Mouse (Mus musculus) embryonic facial prominence, embryonic 11.5 days (tissue): ENCODE results near the gene Ica1. TPM values are rescaled to one million over a fixed set of nuclear protein-coding genes. Genes with fewer than 3 reads are reported as not detected.

Source experiments
- ATAC-seq: fragments of 200-750 bp; cut with Nextera tagmentation; replicated peaks from 2 replicates; pipeline ENCODE4 v1.8.0; 2017; ENCODE audit warnings: low read depth; ENCODE audit not compliant: insufficient number of reproducible peaks, low FRiP score, low TSS enrichment
- DNase-seq: peaks from one replicate; pipeline ENCODE4 v3.0.0-alpha.2; 2015; ENCODE audit warnings: low spot score
- H3K27ac ChIP-seq: fragments of 300-500 bp; sonication (generic); replicated peaks from 2 replicates; pipeline ENCODE4 v1.5.1; 2014; ENCODE audit warnings: mild to moderate bottlenecking, low read depth, low read length, control low read depth
- H3K27me3 ChIP-seq: fragments of 300-500 bp; sonication (generic); 2 replicates; pipeline ENCODE4 v1.6.1; 2014; ENCODE audit warnings: mild to moderate bottlenecking, low read length, moderate library complexity, mixed read lengths; ENCODE audit not compliant: control insufficient read depth, insufficient read depth
- H3K36me3 ChIP-seq: fragments of 300-500 bp; sonication (generic); replicated peaks from 2 replicates; pipeline ENCODE4 v1.6.1; 2014; ENCODE audit warnings: low read depth, mild to moderate bottlenecking, low read length, moderate library complexity, mixed read lengths; ENCODE audit not compliant: control insufficient read depth, insufficient read depth
- H3K4me1 ChIP-seq: fragments of 300-500 bp; sonication (generic); 2 replicates; pipeline ENCODE4 v1.6.1; 2014; ENCODE audit warnings: low read length, mixed read lengths; ENCODE audit not compliant: control insufficient read depth, insufficient read depth
- H3K4me2 ChIP-seq: fragments of 300-500 bp; sonication (generic); 2 replicates; pipeline ENCODE4 v1.6.1; 2014; ENCODE audit warnings: low read depth, mild to moderate bottlenecking, control low read depth, low read length, moderate library complexity
- H3K4me3 ChIP-seq: fragments of 300-500 bp; sonication (generic); 2 replicates; pipeline ENCODE4 v1.5.1; 2014; ENCODE audit warnings: low read depth, low read length, control low read depth
- H3K9ac ChIP-seq: fragments of 300-500 bp; sonication (generic); replicated peaks from 2 replicates; pipeline ENCODE4 v1.6.1; 2014; ENCODE audit warnings: mild to moderate bottlenecking, control low read depth, low read length
- H3K9me3 ChIP-seq: fragments of 300-500 bp; sonication (generic); replicated peaks from 2 replicates; pipeline ENCODE4 v1.6.1; 2016; ENCODE audit warnings: mild to moderate bottlenecking, low read length, inconsistent platforms, mixed read lengths; ENCODE audit not compliant: control insufficient read depth
- WGBS: fragments of 180-500 bp; shearing (Covaris S2); extraction: QIAGEN DNeasy Blood & Tissue Kit; methylation state at CpG from one replicate; pipeline ENCODE4 v1.1.7; 2014; 5-methylcytosine and 5-hydroxymethylcytosine counted together
- polyA plus RNA-seq: library from polyadenylated mRNA; unstranded; fragments of >200 nt; fragmentation: Nextera tagmentation; extraction: Ambion mirVana; gene quantifications from 2 replicates; pipeline ENCODE4 v1.2.1, GENCODE M21; 2014

Gene Ica1
- polyA plus RNA-seq, 1 experiment from 2014 or later, result 21.4 TPM

DNA sequence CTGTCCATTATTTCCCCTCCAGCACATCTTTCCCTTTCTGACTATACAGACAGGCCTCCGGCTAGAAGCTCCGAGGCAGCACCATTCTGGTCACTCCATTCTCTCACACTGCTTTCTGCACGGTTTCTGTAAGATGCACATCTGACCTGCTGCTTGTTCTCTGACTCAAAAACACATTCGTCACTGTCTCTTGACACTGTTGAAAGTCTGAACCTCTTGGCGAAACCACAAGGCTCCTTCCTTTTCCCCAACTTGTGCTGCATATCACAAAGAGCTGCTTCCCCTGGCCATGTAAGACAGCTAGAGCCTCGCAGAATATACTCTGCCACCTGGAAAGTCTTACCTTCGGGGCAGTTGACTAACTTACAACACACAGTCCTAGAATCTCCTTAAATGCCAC, 6.7 kb downstream of the Ica1 start:
- H3K4me3 ChIP-seq, result no peak overlapping the region
- H3K36me3 ChIP-seq, result no peaks in the 10 kb centered on the region
- no peak overlapping the region for H3K4me2 ChIP-seq
- H3K9me3 ChIP-seq, result no peaks in the 10 kb centered on the region
- no peak overlapping the region for H3K9ac ChIP-seq
- no peaks in the 10 kb centered on the region for H3K4me1 ChIP-seq
- H3K27ac ChIP-seq, result no peak overlapping the region
- H3K27me3 ChIP-seq, result no peaks in the 10 kb centered on the region
- WGBS, result 80% methylated on average over 7 of the region's 7 CpGs
- no peak for DNase-seq
- ATAC-seq, result no peak

DNA sequence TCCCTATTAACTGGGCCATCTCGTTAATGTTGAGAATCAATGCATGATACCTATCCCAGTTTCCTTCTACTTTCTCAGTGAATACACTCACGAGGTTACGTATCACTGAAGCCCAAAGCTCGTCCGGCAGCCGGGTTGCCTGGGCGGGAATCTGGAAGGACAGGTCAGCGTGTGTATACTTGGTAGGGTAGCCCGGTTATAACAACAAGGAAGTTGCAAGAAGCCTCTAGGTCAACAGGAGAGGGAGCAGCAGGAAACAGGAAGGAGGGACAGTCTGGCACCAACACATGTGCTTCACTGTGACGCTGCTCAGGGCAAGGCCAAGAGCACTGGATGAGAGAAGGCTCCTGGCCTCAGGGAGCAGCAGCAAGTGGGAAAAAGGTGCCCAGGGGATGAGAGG, 7.9 kb downstream of the Ica1 start:
- ATAC-seq (no peak), DNase-seq (no peak)
- no peaks in the 10 kb centered on the region for H3K27me3 ChIP-seq
- no peaks in the 10 kb centered on the region for H3K36me3 ChIP-seq
- WGBS, result 61% methylated on average over 10 of the region's 10 CpGs
- H3K9ac ChIP-seq, result no peak overlapping the region
- H3K4me1 ChIP-seq, result no peaks in the 10 kb centered on the region
- H3K9me3 ChIP-seq, result no peaks in the 10 kb centered on the region
- H3K4me3 ChIP-seq, result no peak overlapping the region
- H3K4me2 ChIP-seq, result no peak overlapping the region
- H3K27ac ChIP-seq, result no peak overlapping the region

DNA sequence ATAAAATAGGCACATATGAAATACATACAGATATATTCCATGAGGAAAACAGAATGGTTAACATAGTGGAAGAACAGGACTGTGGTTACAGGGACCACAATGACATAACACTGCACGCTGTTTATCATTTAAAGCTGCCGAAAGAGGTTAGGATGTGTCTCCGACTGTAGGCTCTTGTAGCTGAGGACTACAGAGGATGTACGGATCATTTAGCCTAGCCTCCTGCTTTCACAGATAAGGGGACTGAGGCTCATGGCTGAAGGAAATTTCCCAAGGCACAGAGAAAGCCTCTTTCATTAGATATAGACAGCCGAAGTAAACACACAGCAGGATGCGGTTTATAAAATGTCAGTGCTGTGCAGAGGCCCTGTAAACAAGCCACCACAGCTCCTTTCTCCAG, 8.5 kb downstream of the Ica1 start:
- Histone ChIP-seq H3K4me1 (no peaks in the 10 kb centered on the region), H3K27me3 (no peaks in the 10 kb centered on the region), H3K27ac (no peak overlapping the region), H3K9me3 (no peaks in the 10 kb centered on the region), H3K4me2 (no peak overlapping the region), H3K9ac (no peak overlapping the region), H3K4me3 (no peak overlapping the region), H3K36me3 (no peaks in the 10 kb centered on the region)
- WGBS, result 50% methylated on average over 6 of the region's 6 CpGs
- no peak for ATAC-seq
- no peak for DNase-seq

DNA sequence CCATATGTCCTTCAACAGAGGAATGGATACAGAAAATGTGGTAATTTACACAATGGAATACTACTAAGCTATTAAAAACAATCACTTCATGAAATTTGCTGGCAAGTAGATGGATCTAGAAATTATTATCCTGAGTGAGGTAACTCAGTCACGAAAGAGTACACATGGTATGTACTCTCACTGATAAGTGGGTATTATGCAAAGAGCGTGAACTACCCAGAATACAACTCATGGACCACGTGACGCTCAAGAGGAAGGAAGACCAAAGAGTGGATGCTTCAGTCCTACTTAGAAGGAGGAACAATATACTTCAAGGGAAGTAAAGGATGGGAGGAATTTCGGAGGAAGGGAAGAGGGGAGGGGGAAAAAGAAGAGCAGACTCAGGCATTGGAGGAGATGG, 11.6 kb downstream of the Ica1 start:
- no peaks in the 10 kb centered on the region for H3K9me3 ChIP-seq
- ATAC-seq (no peak), DNase-seq (no peak)
- no peaks in the 10 kb centered on the region for H3K27me3 ChIP-seq
- WGBS, result 89% methylated on average over 5 of the region's 5 CpGs
- H3K36me3 ChIP-seq, result no peaks in the 10 kb centered on the region
- H3K9ac ChIP-seq, result no peak overlapping the region
- H3K4me2 ChIP-seq, result no peak overlapping the region
- no peak overlapping the region for H3K4me3 ChIP-seq
- no peak overlapping the region for H3K27ac ChIP-seq
- H3K4me1 ChIP-seq, result no peaks in the 10 kb centered on the region

DNA sequence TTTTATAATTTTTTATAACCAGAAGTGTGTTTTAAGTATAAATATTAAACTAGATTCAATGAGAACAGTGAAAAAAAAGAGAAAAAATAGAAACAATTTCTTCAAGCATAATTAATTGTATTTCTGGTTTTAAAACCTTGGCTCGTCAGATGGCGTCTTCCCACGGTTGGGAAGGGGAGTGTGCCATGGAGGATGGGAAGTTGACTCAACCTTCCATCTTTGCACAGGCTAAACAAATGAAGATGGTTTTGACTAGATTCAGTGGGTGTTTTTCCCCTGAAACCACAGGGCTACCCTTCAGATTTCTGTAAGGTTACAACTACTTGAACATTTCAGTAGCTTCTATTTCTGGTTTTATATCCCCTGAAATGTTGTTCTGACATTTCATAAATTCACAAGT, 12.5 kb downstream of the Ica1 start:
- Histone ChIP-seq H3K27ac (no peak overlapping the region), H3K4me3 (no peak overlapping the region), H3K4me2 (no peak overlapping the region), H3K4me1 (no peaks in the 10 kb centered on the region), H3K9ac (no peak overlapping the region), H3K9me3 (no peaks in the 10 kb centered on the region), H3K27me3 (no peaks in the 10 kb centered on the region), H3K36me3 (no peaks in the 10 kb centered on the region)
- 86% methylated on average over 3 of the region's 3 CpGs for WGBS
- ATAC-seq (no peak), DNase-seq (no peak)

DNA sequence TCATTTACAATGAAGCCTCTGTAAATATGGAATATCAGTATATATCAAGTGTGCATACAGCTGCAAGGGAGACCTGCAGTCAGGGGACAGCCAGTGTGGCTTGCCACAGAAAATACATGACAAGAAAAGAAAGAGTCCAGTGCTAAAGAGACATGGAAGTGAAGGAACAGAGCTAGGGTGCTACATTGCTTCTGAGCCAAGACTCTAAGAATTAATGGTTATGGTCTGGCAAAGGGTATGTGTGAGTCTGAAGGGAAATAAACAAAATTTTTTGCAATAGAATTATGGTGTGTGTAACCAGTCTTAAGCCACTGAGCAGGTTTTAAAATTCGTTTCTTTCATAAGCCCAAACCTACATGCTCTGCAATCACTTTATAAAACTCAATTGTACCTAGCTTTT, 13.2 kb downstream of the Ica1 start:
- no peak overlapping the region for H3K9ac ChIP-seq
- DNase-seq (no peak), ATAC-seq (no peak)
- no peaks in the 10 kb centered on the region for H3K4me1 ChIP-seq
- H3K4me3 ChIP-seq, result no peak overlapping the region
- H3K4me2 ChIP-seq, result no peak overlapping the region
- no peaks in the 10 kb centered on the region for H3K36me3 ChIP-seq
- H3K27ac ChIP-seq, result no peak overlapping the region
- whole genome bisulfite sequencing, result 53% methylated on average over 1 of the region's 1 CpGs
- H3K27me3 ChIP-seq, result no peaks in the 10 kb centered on the region
- no peaks in the 10 kb centered on the region for H3K9me3 ChIP-seq

DNA sequence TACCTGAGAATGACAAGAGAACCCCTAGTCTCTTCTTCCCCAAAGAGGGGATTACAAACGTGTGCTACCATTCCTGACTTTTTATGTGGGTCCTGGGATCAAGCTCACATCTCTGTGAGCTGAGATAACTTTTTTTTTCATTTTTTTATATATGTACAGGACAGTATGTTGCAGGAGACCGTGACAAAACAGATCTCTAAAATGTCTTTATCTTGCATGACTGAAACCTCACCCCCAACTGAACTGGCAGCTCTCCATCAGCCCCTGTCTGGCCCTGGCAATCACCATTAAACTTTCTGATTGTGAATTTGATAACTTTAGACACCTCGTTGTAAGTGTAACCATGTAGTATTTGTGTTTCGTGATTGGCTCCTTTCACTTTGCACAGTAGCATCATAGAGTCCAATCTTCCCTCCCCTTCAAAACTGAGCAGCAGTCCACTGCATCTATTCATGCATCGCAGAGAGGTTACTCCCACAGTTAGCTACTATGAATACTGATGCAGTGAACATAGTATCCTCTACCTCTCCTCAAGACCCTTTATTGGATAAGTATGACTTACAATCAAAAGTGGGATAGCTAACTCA, 17.5 kb downstream of the Ica1 start:
- DNase-seq (no peak), ATAC-seq (no peak)
- no peaks in the 10 kb centered on the region for H3K27me3 ChIP-seq
- H3K4me1 ChIP-seq, result no peaks in the 10 kb centered on the region
- H3K4me3 ChIP-seq, result no peak overlapping the region
- H3K27ac ChIP-seq, result no peak overlapping the region
- H3K36me3 ChIP-seq, result no peaks in the 10 kb centered on the region
- no peak overlapping the region for H3K9ac ChIP-seq
- H3K4me2 ChIP-seq, result no peak overlapping the region
- 79% methylated on average over 5 of the region's 5 CpGs for WGBS
- no peaks in the 10 kb centered on the region for H3K9me3 ChIP-seq

DNA sequence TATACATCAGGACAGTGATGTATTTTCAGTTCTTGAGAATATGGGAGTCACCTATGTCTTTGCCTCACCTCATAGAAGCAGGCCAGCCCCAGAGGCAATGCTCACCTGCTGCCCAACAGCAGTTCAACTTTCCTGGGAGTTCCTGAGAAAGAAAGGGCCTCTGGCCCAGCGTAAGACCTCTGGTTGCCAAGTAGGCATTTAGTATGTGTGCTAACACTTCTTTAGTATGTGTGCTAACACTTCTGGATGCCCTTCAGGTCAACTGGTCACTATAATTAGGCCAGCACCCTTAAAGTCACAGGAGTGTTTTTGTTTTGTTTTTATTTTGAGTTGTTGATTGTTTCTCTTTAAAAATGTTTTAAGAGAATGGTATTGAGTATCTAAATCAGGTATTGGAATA, 18.4 kb downstream of the Ica1 start:
- no peak for DNase-seq
- Histone ChIP-seq H3K36me3 (no peaks in the 10 kb centered on the region), H3K4me1 (no peaks in the 10 kb centered on the region), H3K27me3 (no peaks in the 10 kb centered on the region), H3K27ac (no peak overlapping the region), H3K4me2 (no peak overlapping the region), H3K9me3 (no peaks in the 10 kb centered on the region), H3K9ac (no peak overlapping the region), H3K4me3 (no peak overlapping the region)
- ATAC-seq, result no peak
- 89% methylated on average over 1 of the region's 1 CpGs for WGBS
